Mouse (Mus musculus) layer of hippocampus, adult 18-20 months (tissue): ENCODE measurements around the gene Sult2a5. TPM values are rescaled to one million over a fixed set of nuclear protein-coding genes. Genes with fewer than 3 reads are reported as not detected.

Experiments
- DNase-seq, 2 experiments: peaks; one replicate each; pipeline ENCODE4 v3.0.0; 2022; ENCODE audit warnings: low spot score in 2 of 2
- long read RNA-seq: library from polyadenylated mRNA; stranded (forward); transcript quantifications from one replicate; pipeline ENCODE4 v2.0.0, GENCODE M21; 2021
- total RNA-seq, 2 experiments: library from RNA; stranded (reverse); gene quantifications; 2 replicates each; pipeline ENCODE4 v1.2.3; 2021

Gene Sult2a5
- not detected for total RNA-seq
- long read RNA-seq: 0 reads

GRCm38 (mm10) chr7:13623667-13624066 lies at the start of gene Sult2a5:
TSS of gene Sult2a5 (plus strand) at chr7:13623967.
- DNase-seq: no peak

Other genes starting within 250 kb of the Sult2a5 start
- gene Cabp5, start 225.8 kb upstream of the Sult2a5 start, total RNA-seq: not detected
- gene Bsph1, start 173.1 kb upstream of the Sult2a5 start, total RNA-seq: not detected
- not detected for gene Bsph2, start 52.9 kb upstream of the Sult2a5 start, total RNA-seq
- not detected for gene Sult2a2, start 109.5 kb downstream of the Sult2a5 start, total RNA-seq
- not detected for gene Sult2a1, start 213.4 kb downstream of the Sult2a5 start, total RNA-seq